Mouse (Mus musculus): ENCODE measurements around the gene Ppp1r11. TPM values are rescaled to one million over a fixed set of nuclear protein-coding genes. Genes with fewer than 3 reads are reported as not detected.

Ppp1r11 gene
- total RNA-seq, 2 experiments from 2014 or later, result 66.6 to 72.8 TPM

DNA sequence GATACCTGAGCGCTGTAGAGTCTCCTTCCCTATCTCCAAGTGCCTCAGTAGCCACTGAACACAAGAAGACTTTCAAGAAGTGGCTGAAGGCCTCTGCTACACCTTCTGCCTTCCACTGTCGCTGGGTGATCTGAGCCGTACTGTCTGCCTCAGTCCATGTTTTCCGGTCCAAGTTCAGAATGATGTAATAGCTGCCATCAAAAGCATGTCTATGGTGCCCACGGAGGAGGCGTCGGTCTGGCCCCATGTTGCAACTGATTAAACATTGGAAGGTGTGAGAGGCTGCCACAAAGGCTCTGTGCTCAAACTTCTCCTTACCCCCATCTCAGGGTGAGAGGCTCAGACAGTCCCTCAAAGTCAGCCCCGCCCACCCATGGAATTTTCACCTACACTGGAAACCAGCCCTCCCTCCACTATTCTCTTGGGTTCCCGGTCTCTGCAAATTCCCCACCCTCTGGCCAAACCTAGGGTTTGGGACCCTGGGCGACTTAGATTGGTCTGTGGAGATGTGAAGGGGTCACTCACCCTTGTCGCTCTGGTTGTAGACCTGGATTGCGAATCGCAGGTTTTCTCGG is 18.9 kb upstream of the Ppp1r11 start:
- no peak for DNase-seq (ENCODE audit: low spot score in 2 of 2)

DNA sequence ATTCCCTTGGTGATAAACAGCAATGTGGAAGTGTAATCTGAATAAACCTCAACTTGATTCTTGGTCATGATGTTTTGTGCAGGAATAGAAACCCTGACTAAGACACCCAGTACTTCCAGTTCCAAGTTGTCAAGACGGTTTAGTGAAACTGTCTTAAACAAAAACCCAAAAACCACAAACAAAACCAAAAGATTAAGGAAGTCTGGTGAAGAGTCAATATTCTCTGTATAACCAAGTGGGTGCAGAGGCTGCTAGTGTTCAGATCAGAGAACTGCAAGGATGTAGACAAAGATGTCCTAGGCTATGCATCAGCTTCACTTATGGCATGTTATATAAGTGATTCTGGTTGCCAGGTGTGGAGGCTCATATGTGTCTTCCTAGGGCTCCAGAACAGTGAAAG is 15.3 kb upstream of the Ppp1r11 start:
- no peak for DNase-seq (ENCODE audit: low spot score in 2 of 2)

DNA sequence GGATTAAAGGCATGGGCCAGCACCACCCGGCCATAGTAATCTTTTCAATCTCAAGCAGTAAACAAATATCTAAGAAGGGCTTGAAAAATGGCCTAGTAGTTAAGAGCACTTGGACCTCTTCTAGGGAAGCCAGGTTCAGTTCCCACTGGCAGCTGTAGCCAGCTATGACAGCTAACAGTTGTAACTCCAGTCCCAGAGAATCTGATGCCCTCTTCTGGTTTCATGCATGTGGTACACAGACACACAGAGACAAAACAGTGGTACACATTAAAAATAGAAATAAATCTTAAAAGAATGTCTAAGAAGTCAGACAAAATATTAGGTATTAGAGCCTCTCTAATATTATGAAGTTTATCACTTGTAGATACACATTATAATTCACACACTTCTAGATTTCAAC is 9.6 kb upstream of the Ppp1r11 start:
- DNase-seq (ENCODE audit: low spot score in 2 of 2), result no peak

DNA sequence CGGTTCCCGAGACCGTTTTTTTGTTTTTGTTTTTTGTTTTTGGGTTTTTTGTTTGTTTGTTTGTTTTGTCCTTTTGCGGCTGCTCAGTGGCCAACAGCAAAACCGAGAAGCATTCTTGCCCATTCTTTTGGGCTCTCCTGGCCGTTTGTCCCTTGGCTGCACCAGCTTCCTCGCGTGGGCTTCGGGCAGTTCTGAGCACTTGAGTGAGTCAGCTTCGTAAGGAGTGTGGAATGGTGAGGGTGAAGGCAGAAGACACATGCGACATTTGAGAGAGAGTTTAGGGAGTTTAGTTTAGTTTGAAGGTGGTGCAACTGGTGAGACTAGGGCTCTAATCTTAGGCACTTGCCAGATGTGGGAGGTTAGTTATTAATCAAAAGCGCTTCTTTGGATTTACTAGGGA is 7.3 kb upstream of the Ppp1r11 start:
- DNase-seq (ENCODE audit: low spot score in 2 of 2), result no peak

DNA sequence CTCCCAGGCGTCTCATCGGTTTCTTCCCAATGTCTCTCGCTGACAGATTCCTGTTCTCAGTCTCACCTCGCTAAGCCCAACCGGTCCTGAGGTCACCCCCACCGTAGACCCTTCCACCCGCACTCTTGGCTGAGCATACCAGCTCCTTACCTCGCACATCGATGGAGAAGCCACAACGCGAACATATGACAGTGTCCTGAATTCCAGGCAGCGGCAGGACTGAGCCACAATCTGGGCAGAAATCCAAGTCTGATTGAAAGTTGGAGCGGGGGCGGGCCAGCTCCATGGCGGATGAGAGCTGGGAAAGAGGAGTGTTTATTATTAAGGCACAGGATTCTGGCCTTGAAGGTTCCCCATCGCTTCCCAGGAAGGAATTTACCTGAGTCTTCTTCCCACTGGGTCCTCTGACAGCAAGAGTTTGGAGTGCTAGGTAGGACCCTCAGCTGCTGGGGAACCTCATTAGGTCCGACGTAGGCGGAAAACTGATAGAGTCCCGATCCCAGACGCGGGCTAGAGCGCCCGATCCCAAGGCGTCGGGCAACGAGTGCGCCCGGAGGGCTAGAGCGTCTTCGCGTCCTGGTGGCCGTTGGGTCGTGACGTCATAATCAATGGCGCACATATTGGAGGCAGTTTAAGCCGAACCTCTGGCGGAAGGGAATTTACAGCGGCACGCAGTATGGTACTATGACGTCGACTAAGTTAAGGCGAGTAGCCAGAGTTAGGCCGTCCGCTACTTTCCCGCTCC is 6.6 kb upstream of the Ppp1r11 start, which contains the start of the genes Znrd1 and Znrd1as:
Znrd1 (minus strand) TSS at position 561 of the 745 bp plus-strand sequence.
Znrd1as (plus strand) TSS at position 594 of the 745 bp plus-strand sequence.
- peak; percentile 80 to 93 for DNase-seq (ENCODE audit: low spot score in 2 of 2)

DNA sequence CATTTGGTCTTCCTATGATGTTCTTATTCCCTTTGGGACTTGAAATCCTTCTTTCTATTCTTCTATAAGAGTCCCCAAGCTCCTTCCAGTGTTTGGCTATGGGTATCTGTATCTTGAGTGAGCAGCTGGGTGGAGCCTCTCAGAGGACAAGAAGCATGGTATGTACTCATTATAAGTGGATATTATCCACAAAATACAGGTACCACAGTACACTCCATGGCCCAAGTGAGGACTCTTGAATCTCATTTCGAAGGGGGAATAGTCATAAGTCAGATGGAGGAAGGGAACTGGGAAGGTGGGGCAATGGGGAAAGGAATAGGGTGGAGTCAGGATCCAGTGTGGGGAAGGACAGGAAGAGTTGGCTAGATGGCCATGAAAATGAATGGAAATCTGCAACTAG is 1.5 kb upstream of the Ppp1r11 start:
- no peak for DNase-seq (ENCODE audit: low spot score in 2 of 2)

DNA sequence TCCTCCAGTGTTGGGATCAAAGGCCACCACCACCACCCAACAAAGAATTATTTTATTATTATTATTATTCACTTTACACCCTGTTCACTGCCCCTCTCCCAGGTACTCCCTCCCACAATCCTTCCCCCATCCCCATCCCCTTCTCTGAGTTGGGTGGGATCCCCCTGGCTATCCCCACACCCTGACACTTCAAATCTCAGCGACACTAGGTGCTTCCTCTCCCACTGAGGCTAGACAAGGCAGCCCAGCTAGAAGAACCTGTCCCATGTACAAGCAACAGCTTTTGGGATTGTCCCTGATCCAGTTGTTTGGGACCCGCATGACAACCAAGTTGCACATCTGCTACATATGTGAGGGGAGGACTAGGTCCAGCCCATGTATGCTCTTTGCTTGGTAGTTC is 1.1 kb upstream of the Ppp1r11 start:
- DNase-seq (ENCODE audit: low spot score in 2 of 2), result no peak

DNA sequence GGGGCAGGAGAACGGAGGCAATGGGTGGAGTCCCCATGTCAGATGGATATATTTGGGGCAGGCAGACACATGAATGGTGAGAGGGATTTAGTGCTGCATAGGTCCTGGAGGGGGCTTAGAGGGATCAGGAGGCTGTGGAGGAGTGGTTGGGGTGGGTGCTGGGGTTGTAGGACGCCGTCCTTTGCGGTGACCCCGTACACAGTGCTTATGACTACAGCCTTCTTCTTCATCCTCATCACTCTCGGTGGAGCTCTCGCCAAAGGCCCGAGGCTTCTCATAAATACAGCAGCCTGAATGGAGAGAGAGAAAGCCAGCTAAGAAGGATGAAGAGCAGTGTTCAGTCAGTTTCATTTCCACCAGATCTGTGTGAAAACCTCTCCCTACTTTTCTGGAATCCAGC is 2.3 kb downstream of the Ppp1r11 start:
- DNase-seq (ENCODE audit: low spot score in 2 of 2), result no peak

DNA sequence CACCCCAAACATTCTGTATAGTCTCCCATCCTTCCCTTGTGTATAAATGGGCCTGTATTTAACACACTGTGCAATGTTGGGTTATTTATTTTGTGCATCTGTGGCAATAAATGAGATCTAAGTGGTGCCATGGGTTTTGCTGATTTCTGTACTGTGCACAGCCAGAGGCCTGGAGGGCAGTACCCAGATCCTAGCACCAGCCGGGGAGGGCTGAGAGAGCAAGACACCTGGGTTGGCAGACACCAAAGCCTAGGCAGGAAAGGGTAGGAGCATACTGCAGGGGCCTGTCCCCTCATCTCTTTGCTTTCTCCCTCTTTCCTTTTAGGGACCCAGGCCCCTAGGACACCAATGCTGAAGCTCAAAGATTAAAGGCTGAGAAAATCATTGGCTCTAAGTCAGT is 3.3 kb downstream of the Ppp1r11 start:
- DNase-seq (ENCODE audit: low spot score in 2 of 2), result no peak

DNA sequence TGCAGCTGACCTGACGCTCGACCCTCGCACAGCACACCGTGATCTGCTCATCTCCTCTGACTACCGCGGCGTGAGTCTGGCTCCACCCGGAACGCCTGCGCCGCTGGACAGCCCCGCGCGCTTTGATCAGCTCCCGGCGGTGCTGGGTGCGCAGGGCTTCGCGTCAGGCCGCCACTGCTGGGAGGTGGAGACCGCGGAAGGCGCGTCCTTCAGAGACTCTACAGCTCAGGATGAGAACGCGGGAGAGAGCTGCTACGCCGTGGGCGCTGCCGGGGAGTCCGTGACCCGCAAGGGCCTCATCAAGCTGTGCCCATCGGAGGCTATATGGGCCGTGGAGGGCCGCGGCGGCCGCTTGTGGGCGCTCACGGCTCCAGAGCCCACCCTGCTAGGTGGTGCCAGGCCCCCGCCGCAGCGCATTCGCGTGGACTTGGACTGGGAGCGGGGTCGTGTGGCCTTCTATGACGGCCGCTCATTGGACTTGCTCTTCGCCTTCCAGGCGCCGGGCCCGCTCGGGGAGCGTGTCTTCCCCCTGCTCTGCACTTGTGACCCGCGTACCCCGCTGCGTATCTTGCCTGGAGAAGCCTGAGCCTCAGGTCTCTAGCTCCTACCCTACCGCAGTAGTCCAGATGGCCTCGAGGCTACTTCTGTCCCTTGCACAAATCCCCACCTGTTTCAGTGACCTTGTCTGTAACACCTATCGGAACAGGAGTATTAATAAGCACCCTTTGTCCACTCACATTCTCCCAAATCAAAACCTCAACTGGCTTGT is 4.3 kb downstream of the Ppp1r11 start:
- peak in 1 of 2 experiments; percentile 23 for DNase-seq (ENCODE audit: low spot score in 2 of 2)

DNA sequence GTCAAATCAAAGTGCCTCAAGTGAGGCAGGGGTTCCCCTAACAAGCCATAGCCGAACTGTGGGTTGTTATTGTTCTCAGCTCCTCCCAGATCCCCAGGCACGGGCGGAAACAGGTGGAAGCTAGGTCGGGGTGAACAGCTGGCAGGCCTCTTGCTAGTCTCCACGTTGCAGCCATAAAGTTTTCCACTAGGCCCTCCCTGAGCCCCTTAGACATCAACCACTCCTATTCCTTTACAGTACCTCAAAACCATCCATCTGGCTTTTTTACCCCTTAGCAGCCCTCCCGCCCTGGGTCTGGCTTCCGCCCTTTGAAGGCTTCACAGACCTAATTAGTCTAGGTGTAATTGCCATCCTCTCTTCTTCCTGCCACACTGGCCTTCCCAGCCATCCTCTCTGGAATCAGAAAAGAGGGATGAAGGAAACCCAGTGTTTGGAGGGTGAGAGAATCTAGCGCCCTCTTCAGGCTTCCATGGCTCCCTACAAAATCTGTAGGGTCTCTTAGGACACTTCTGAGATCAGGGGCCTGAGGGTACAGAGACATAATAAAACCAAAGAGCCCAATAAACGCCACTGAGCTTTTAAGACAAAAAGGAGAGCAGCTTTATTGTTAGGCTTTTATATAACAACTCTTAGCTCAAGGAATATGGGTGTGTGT is 7.3 kb downstream of the Ppp1r11 start:
- no peak for DNase-seq (ENCODE audit: low spot score in 2 of 2)

DNA sequence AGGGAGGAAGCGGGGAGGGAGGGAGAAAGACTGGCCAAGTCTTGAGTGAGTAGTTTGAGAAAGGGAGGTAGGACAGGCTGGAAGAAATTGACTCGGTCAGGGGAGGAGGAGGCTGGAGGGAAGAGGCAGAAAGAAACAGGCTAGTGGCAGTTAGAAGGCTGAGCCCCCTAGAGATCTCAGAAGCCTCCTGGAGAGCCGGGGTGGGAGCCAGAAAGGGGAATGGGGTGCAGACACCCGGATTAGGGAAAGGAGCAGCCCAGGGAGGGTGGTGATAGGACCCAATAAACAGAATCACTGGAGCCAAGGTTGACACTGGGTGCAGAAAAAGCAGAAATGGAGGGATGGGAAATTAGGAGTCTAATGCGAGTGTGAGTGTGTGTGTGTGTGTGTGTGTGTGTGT is 7.8 kb downstream of the Ppp1r11 start:
- DNase-seq (ENCODE audit: low spot score in 2 of 2), result no peak

DNA sequence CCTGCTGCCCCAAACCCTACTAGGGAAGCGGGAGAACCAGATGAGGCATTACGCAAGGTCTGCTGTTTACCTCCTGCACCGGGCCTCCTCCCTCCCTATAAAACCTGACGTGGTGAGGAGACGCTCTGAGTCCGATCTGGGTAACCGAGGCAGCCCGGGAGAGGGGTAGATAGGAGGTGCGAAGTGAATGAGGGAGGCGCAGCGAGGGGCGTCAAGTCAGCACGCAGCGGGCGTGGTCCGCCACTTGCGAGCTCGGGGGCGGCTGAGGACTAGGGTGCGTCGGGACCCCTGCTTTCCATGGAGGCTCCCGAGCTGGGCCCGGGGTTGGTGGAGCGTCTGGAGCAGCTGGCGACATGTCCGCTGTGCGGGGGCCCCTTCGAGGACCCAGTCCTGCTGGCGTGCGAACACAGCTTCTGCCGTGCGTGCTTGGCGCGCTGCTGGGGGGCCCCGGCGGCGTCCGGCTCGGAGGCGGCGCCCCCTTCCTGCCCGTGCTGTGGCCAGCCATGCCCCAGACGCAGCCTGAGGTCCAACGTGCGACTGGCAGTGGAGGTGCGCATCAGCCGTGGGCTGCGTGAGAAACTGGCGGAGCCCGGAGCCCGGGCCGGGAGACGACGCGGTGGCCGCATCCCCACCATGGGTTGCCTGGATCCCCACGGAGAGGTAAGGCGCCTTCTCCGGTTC is 8.6 kb downstream of the Ppp1r11 start, which contains the start of gene Rnf39:
Rnf39 (plus strand) TSS at position 128 of the 681 bp plus-strand sequence.
- DNase-seq (ENCODE audit: low spot score in 2 of 2), result no peak

DNA sequence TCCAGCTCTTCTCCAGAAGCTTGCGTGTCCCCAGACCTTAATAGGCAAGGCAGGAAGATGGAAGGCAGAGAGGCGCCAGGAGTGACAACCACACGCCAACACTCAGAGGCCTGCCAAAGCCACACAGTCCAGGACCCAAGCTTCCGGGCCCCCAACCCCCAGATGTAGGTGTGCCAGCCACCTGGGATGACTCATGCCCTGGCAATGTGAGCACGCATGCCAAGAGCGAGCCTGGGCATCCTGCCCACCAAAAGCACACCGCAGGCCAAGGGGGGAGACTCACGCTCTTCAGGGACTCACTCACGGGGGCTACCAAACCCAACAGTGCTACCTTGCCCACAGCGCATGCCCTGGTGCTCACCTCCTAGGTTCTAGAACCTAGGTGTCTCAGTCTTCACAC is 9.2 kb downstream of the Ppp1r11 start:
- peak in 1 of 2 experiments; percentile 26 for DNase-seq (ENCODE audit: low spot score in 2 of 2)

DNA sequence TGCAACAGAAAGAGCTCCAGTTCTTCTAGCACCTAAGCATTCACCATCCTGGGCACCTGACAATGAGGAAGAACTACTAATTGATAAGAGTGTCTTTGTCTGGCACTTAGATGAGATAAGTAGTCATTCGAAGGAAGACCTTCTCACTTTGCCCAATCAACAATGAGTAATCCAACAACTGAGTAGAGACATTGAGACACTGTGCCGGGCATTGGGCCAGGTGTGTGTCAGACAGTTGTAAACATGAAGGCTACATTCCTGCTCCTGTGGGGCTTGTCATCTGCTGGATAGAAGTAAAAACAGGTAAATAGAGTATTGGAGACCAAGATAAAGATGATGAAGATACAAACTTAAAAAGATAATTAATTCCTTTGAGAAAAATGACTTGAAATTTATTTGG is 13.5 kb downstream of the Ppp1r11 start:
- DNase-seq (ENCODE audit: low spot score in 2 of 2), result no peak

DNA sequence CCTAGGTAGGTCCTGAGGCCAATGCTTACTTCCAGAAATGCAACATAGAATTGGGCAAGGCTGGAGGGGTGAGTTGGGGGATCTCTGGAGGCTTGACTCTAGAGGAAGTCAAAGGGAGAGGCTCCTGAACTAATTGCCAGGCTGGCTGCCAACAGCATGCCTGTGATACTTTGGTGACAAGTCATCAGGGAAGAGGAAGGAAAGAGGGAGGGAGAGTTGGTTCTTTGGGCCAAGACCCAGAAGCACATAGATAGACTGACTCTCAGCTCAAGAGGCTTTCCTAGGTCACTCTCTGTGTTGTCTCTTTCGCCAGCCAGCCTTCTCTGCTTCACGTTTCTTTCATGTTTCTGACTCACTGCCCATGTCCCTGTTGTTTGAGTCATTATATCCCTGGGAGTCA is 19.7 kb downstream of the Ppp1r11 start:
- no peak for DNase-seq (ENCODE audit: low spot score in 2 of 2)

DNA sequence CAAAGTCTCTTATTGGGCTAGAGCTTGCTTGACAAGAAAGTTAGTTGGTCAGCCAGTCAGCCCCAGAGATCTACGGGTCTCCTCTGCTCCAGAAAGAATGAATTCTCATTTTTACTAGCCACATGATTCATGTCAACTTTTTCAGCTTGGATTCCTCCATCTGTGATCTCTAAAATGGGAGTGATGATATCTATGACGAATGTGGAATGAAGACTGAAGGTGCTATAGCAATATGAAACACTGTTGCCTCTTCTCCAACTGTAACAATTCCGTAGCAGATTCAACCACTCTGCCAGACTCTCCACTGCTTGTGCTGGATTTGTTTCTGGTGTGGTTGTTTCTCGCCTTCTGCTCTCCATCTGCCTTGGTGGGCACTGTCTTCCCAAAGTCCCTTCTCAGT is 20.4 kb downstream of the Ppp1r11 start:
- DNase-seq (ENCODE audit: low spot score in 2 of 2), result no peak

DNA sequence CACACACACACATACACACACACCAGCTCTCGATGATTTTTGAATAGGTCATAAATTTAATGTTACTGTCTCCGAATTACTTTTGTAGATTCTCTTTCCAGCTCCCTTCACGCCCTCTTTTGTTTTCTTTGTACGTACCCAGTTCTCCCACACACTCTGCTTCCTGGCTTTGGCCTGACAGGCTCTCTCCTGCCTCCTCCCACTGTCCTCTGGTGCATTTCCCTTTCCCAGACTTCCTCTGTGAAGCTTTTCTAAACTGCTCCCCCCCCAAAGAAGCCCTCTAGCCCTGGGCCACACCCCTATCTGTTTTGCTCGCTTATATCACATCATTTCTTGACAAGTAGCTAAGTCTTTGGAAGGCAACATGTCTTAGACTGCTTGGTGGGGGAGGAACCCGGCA is 21.3 kb downstream of the Ppp1r11 start:
- DNase-seq (ENCODE audit: low spot score in 2 of 2), result no peak

DNA sequence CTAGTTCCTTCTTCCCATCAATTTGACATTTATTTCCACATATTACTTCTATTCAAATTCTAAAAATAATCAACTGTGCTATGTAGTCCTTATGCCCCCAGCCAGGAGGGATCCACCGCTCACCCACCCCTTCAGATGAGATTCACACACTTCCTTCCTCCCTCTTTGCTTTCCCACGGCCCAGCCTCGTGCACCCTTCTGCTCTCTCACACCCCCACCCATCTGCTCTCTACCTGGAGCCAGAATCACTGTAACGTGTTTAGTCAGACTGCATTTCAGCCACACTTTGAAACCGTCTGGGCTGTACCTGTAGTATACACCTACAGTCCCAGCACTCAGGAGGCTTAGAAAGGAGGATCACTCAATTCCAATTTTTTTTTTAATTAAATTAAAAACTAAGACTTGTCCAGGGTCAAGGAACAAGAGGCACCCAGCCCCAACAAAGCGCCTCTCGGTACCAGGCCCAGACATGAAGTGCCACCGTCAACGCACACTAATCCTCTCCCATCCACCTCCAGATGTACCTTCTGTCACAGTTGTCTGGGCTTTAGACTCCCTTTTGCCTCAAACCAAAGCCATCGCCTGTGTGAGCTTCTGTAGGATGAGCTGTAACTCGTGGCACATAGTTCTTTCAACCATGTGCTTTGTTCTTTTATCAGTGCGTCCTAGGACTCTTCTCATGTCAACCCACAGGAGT is 22.2 kb downstream of the Ppp1r11 start:
- no peak for DNase-seq (ENCODE audit: low spot score in 2 of 2)

DNA sequence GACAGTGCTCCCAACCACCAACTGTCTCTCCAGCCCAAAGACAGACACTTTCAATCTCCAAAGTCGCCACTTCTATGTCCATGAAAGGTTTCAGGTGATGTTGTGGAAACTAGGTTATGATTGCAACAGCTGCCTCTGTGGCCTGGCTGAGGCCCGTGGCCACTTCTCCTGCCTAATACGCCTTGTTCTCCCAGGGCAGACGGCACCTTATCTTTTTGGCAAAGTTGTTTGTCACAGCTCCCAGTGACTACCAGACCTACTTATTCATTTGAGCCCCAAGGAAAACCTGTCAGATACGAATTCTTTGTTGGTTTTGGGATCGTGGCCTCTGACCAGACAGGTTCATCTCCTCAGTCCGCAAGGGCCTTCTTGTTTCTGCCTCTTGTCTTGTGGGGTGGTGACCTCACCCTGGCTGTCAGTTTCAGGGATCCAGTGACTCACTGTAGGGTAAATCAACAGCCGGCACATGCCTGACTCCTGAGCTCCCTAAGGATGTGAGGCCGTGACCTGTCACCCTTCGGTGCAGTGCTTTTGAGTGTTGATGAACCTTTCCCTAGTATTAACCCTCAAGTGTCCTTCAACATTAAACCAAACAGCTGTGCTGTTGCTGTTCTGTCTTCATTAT is 23.9 kb downstream of the Ppp1r11 start:
- no peak for DNase-seq (ENCODE audit: low spot score in 2 of 2)

Data from gastrocnemius, postnatal 4 days (tissue).